Mouse (Mus musculus) CD8-positive naive resting alpha-beta T cell, adult 2 months (primary cell): ENCODE results near the gene Taf8.

ENCODE experiments used
- DNase-seq, 2 experiments: peaks; one replicate each; pipeline ENCODE4 v3.0.0; 2022; ENCODE audit warnings: low read depth in 2 of 2, low spot score in 2 of 2

The Taf8 gene

DNA sequence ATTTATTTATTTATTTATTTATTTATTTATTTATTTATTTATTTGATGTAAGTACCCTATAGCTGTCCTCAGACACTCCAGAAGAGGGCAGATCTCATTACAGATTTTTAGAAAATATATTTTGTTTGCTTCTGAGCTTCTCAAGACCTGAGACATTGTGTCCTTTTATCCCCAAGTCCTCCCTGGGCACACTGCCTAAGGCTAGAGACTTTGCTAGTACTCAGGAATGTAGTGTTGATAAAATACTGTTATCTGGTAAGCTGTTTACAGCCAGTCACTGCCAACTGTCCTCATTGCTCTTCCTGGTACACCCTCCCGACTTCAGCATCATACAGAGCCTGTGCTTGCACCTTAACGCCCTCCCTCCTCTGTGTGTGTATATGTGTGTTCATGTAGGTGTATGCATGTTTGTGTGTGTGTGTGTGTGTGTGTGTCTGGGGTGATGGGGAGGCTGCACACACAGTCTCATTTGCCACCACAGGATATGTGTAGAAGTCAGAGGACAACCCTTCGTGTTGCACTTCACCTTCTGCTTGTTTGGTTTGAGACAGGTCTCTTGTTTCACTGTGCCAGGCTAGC, 42.7 kb downstream of the Taf8 start:
- DNase-seq = no peak

DNA sequence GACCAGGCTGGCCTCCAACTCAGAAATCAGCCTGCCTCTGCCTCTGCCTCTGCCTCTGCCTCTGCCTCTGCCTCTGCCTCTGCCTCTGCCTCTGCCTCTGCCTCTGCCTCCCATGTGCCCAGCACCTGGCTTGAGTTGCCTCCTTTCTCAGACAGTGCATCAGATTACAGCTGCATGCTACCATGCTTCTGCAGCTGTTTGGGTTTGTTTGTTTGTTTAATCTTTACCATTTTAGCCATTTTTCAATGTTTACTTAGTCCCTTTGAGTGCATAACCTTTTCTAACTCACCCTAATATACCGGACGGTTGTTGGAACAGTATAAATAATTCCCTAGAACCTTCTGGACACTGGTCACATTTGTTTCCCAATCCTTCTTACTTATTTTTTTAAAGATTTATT, 43.2 kb downstream of the Taf8 start:
- no peak for DNase-seq

DNA sequence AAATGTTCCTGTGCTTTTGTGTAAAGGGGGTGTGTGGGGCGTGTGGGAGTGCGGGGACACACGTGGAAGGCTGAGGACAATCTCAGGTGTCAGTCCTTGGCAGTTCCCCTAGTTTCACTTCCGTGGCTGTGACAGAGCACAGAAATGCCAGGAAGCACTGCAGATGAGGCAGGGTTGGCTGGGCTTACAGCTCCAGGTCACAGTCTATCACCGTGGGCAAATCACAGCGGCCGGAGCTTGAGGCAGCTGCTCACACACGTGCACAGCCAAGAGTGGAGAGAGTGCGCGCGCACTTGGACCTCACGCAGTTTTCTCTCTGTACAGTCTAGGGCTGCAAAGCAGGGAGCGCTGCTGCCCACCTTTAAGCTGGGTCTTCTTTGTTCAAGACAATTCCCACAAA, 43.8 kb downstream of the Taf8 start:
- DNase-seq = no peak

GRCm38 (mm10) chr17:47454675-47455074, 47.4 kb downstream of the Taf8 start:
- DNase-seq = no peak

- no peak for DNase-seq
These were observed 49.2 kb downstream of the Taf8 start for GRCm38 (mm10) chr17:47452886-47453285.

DNA sequence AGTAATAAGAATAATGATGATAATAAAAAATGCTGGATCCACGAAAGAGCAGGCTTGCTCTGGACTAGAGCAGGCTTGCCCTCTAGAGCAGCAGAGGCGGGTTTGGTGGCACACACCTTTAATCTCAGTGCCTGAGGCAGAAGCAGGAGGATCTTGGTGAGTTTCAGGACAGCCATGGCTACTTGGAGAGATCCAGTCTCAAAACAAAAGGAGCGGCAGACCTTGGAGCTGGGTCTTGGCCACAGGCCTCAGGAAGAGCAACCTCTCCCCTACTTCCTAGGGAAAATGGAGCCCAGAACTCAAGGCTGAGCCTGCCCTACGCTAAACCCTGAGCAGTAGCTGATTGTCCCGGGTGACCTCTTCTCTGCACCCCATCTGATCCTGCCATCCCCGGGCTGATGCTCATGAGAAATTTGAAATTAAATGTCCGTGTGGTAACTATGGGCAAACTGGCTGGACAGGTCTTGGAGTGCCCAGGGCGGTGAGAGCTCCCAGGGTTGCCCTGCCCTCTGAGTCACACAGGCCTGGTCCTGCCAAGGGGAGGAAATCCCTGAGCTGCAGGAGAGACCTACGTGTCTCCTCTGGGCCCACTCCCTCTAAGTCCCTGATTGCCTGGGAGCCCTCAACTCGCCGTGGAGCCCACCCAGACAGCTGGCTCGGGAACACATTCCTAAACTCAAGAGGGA, 51.1 kb downstream of the Taf8 start:
- DNase-seq = no peak

- no peak for DNase-seq
These were observed 51.9 kb downstream of the Taf8 start for GRCm38 (mm10) chr17:47450239-47450638.

- no peak for DNase-seq
These were observed 52.7 kb downstream of the Taf8 start for GRCm38 (mm10) chr17:47449432-47449831.

DNA sequence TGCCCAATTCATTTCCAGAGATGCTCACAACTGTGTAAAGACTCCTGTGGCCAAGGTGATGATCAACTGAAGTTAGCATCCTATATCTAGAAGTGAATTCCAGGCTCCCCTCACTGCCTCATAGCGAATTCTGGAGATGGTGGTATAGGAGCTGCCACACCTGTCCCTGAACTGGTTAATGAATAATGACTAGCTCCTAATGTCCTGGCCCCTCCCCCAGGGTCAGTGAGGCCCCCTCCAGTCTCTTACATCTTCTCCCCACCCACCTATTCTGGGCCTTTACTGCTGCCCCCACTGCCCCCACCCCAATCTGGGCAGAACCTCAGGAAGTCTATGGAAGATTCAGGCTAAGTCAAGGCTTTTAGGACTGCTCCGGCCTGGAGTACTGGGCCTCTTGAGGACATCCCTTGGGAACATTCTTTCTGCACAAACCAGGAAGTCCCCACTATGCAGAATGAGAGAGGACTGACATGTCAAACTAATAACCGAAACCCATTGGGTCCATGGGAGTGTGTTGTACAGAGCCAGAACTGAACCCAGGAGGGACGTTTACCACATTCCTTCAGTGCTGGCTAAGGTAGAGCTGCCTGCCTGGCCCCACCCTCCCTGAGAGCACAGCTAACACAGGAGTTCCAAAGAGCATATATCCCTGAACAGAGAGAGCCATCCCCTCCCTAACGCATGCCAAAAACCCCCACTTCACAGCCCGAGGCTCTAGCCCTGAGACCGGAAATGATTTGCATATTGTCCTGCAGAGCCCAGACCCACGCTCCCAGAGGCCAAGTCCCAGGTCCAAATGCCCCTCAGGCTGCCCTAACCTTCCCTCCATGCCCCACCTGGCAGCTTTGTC, 53.3 kb downstream of the Taf8 start:
- no peak for DNase-seq

- no peak for DNase-seq
These were observed 55.5 kb downstream of the Taf8 start for GRCm38 (mm10) chr17:47446561-47446960.

- no peak for DNase-seq
These were observed 56.1 kb downstream of the Taf8 start for GRCm38 (mm10) chr17:47446025-47446424.

DNA sequence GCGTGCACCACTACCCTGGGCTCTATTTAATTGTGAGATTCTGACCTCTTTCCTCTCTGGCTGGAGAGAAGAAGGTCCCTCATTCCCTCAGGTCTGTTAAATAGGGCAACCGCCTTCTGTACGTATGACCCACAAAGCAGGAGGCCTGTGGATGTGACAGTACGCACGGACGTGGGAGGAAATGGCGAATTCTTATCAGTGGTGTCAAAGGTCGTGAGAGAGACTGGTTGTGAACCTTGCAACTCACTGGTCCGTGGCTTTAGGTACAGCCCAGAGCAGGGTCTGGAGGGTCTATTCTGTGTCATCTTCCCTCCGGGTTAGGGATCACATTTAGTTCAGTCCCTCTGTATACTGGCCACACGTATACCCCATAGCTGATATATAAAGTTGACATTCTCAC, 56.6 kb downstream of the Taf8 start:
- no peak for DNase-seq

- DNase-seq = no peak
These were observed 58.0 kb downstream of the Taf8 start for GRCm38 (mm10) chr17:47444113-47444512.

DNA sequence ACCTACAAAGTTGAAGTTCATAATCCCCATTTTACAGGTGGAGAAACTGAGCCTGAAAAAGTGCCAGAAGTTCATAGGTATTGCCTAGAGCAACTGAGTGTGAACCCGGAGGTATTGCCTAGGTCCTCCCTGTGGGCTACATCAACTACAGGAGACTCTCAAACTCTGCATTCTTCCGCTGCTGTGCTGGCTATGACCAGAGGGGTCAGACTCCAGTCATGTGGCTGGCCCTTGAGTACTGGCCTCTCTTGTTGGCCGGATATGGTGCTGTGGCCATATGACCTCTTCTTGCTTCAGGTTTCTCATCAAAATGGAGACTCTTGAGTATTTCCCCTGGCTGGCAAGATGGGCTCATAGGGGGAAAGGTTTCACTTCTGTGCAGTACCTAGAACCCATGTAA, 59.8 kb downstream of the Taf8 start:
- DNase-seq = no peak

GRCm38 (mm10) chr17:47441296-47442051, 60.6 kb downstream of the Taf8 start:
- no peak for DNase-seq

DNA sequence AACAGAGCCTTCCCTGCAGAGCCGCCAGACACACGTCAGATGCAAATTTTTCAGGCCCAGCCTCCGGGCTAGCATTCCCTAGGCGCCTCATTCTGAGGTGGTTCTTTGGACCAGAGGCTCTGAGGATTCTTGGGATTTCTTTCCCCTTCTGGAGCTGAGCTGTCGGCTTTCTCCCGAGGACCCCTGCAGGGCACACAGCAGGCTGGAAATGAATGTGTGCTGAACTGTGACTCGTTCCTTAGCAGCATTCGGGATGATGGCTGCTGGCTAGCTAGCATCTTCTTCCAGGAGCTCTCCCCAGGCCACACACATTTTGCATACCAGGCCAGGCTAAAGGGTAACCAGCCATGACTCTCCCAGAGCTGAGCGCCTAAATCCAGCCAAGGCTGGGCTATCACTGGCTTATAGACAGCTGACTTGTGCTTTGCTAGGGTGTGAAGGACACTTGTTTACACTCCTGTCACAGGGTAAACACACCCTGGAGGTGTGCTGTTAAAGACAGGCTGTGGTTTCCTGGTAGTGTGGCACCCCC, 61.7 kb downstream of the Taf8 start:
- no peak for DNase-seq

DNA sequence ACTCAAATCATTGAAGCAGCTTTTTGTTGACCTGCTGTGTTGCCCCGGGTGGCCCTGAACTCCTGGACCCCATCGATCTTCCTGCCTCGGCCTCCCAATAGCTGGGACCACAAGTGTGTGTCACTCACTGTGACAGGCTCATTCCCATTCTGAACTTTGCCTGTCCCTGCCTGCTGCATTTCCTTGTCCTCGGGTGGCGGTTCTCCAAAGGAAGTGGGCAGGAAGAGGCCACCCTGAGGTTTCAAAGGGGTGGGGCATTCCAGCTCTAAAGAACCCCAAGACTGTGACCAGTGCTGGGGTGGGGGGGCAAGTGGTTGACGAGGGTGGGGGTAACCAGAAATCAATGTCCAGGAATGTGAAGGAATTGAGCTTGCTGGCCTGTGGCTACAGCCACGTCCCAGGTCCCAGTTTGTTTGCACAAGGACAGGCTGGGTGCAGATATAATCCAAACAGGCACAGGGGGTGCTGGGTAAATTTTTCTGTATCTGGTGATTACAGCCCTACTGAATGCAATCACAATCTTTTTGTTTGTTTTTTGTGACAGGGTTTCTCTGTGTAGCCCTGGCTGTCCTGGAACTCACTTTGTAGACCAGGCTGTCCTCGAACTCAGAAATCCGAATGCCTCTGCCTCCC, 62.6 kb downstream of the Taf8 start:
- DNase-seq = no peak

DNA sequence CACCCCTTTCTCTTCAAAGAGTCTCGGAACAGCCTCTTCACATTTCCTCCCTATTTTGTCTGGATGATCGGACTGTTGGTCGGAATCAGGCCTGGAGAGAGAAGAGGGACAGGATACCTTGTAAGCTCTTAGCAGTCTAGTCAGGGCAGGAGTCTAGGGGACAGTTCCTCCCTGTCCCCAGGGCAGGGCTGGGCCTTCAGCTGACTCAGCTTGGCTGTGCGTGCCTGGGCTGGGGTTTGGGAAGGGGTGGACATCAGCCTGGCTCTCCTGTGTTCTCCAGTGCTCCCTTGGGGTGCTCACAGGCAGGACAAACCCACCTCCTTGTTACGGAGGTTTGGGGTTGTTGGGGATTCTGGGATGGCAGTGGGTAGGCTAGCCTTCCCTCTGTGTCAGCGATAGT, 63.5 kb downstream of the Taf8 start:
- no peak for DNase-seq

DNA sequence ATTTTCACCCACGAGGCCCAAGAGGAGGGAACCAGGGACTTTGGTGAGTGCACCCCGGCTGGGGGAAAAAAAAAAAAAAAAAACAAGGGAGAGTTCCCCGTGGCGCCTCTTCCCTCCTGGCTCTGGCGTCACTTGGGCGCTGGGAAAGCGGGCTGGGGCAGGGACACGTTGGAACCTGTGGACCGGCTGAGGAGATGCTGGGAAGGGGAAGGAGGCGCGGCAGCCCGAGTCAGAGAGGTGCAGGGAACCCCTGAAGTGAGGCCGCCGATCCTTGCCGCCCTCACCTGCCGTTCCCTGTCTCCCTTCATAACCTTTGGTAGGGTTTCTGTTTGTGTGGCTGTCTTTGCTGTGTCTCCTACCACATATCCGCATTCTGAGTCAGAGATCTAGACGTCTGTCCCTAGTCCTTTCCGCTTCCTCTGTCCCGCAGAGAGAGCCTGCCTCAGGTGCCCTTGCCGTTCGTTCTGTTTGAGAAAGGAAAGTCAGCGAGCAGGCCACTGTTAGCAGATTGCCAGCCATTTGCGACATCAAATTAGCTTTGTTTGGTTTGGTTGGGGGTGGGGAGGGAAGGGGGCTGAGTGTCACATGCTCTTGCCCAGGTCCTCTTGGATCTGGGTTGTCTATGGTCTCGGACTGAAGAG, 65.1 kb downstream of the Taf8 start, which contains the start of gene 1700001C19Rik:
1700001C19Rik (minus strand) TSS at position 470 of the 641 bp plus-strand sequence.
- DNase-seq = peak in 1 of 2 experiments; percentile 4
